Mouse (Mus musculus): ENCODE measurements around the gene Ndufa10. TPM values are rescaled to one million over a fixed set of nuclear protein-coding genes. Genes with fewer than 3 reads are reported as not detected.

Ndufa10 gene
- polyA plus RNA-seq, 1 experiment from 2014 or later: 210 TPM

- TF ChIP-seq EP300 (IDR thresholded peaks at IDR 0.05; ENCODE audit: low read depth) (no peak), CTCF (IDR thresholded peaks at IDR 0.05; ENCODE audit: low read depth) (peak; percentile 67)
- H3K36me3 ChIP-seq (replicated peaks; ENCODE audit: insufficient read depth, low read length): peaks cover 77% of the 10 kb centered on the region
- H3K4me1 ChIP-seq (ENCODE audit: insufficient read depth): no peaks in the 10 kb centered on the region
- 63% methylated on average over 8 of the region's 8 CpGs for WGBS (ENCODE audit: insufficient replicate concordance)
- no peak for DNase-seq
- no peak overlapping the region for H3K4me2 ChIP-seq (ENCODE audit: low read depth, low read length)
- ATAC-seq: no peak
- no peaks in the 10 kb centered on the region for H3K27me3 ChIP-seq (ENCODE audit: insufficient read depth, low read length)
- H3K27ac ChIP-seq (ENCODE audit: low read depth): no peak overlapping the region
- no peaks in the 10 kb centered on the region for H3K9me3 ChIP-seq (ENCODE audit: low read length)
- no peak overlapping the region for H3K9ac ChIP-seq (replicated peaks)
- H3K4me3 ChIP-seq (ENCODE audit: low read depth, low read length): no peak overlapping the region
Observed at GRCm38 (mm10) chr1:92453751-92454445, 19.8 kb downstream of the Ndufa10 start.

DNA sequence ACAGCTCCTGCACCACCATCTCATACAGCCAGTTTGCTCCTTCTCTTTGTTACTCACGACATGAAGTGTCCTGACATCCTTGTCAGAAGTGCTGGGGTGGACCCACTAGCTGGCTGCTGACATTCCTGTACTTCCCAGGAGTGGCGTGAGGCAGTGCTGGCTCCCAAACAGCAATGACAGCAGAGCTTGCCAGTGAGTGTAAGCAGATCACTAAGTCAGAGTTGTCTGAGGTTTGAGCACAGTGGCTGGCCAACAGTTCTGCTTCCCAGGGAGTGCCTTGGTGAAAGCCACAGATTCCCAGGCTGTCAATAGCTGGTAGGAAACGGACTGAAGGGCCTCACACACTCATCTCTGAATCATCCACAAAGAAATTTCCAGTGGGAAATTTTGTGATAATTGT, 25.4 kb downstream of the Ndufa10 start:
- no peak for DNase-seq
- H3K4me3 ChIP-seq (ENCODE audit: low read depth, low read length): no peak overlapping the region
- H3K4me2 ChIP-seq (ENCODE audit: low read depth, low read length): no peak overlapping the region
- no peak overlapping the region for H3K9ac ChIP-seq (replicated peaks)
- H3K9me3 ChIP-seq (ENCODE audit: low read length): no peaks in the 10 kb centered on the region
- no peak for ATAC-seq
- no peaks in the 10 kb centered on the region for H3K27me3 ChIP-seq (ENCODE audit: insufficient read depth, low read length)
- TF ChIP-seq CTCF (IDR thresholded peaks at IDR 0.05; ENCODE audit: low read depth): no peak
- TF ChIP-seq EP300 (IDR thresholded peaks at IDR 0.05; ENCODE audit: low read depth): no peak
- H3K27ac ChIP-seq (ENCODE audit: low read depth): no peak overlapping the region
- H3K4me1 ChIP-seq (ENCODE audit: insufficient read depth): no peaks in the 10 kb centered on the region
- WGBS (ENCODE audit: insufficient replicate concordance): 80% methylated on average over 3 of the region's 3 CpGs
- peaks cover 82% of the 10 kb centered on the region for H3K36me3 ChIP-seq (replicated peaks; ENCODE audit: insufficient read depth, low read length)

DNA sequence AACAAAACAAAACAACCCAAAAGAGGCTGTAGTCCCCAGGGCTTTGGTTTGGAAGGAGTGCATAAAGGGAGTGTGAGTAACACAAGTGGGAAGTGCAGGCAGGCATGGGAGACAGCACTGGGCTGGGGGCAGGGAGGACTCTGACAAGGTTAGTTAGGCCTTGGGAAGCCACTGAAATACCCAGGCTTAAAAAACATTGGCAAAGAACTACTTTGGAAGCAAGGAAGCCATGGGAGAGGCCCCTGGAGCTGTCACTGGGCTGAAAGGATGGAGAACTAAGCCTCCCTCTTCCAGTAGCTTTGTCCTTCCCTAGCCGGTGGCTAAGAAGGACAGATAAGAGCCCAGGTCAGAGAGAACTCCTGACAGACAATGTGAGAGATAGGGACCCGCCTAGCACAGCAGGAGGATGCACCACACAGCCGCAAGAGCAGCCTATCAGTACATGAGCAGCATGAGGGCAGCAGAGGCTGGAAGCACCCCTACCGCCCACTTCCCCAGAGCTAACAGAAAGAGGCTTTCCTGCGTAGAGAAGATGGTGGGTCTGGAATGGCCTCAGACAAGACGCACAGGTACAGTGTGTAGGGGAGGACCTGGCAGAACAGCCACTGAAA, 32.1 kb downstream of the Ndufa10 start:
- DNase-seq (no peak), ATAC-seq (peak; percentile 73)
- TF ChIP-seq CTCF (IDR thresholded peaks at IDR 0.05; ENCODE audit: low read depth): no peak
- H3K9ac ChIP-seq (replicated peaks): no peak overlapping the region
- H3K27ac ChIP-seq (ENCODE audit: low read depth): no peak overlapping the region
- H3K4me3 ChIP-seq (ENCODE audit: low read depth, low read length): no peak overlapping the region
- no peaks in the 10 kb centered on the region for H3K9me3 ChIP-seq (ENCODE audit: low read length)
- no peak overlapping the region for H3K4me2 ChIP-seq (ENCODE audit: low read depth, low read length)
- H3K36me3 ChIP-seq (replicated peaks; ENCODE audit: insufficient read depth, low read length): peaks cover 48% of the 10 kb centered on the region
- H3K4me1 ChIP-seq (ENCODE audit: insufficient read depth): no peaks in the 10 kb centered on the region
- H3K27me3 ChIP-seq (ENCODE audit: insufficient read depth, low read length): no peaks in the 10 kb centered on the region
- 46% methylated on average over 6 of the region's 6 CpGs for WGBS (ENCODE audit: insufficient replicate concordance)

- TF ChIP-seq CTCF (IDR thresholded peaks at IDR 0.05; ENCODE audit: low read depth) (no peak), EP300 (IDR thresholded peaks at IDR 0.05; ENCODE audit: low read depth) (no peak)
- H3K9ac ChIP-seq (replicated peaks): no peak overlapping the region
- H3K4me1 ChIP-seq (ENCODE audit: insufficient read depth): no peaks in the 10 kb centered on the region
- no peak overlapping the region for H3K4me2 ChIP-seq (ENCODE audit: low read depth, low read length)
- ATAC-seq: no peak
- no peaks in the 10 kb centered on the region for H3K27me3 ChIP-seq (ENCODE audit: insufficient read depth, low read length)
- H3K27ac ChIP-seq (ENCODE audit: low read depth): no peak overlapping the region
- WGBS (ENCODE audit: insufficient replicate concordance): 78% methylated on average over 9 of the region's 9 CpGs
- no peak overlapping the region for H3K4me3 ChIP-seq (ENCODE audit: low read depth, low read length)
- DNase-seq: no peak
- H3K9me3 ChIP-seq (ENCODE audit: low read length): no peaks in the 10 kb centered on the region
- peaks cover 39% of the 10 kb centered on the region for H3K36me3 ChIP-seq (replicated peaks; ENCODE audit: insufficient read depth, low read length)
Observed at GRCm38 (mm10) chr1:92440066-92440750, 33.5 kb downstream of the Ndufa10 start.

DNA sequence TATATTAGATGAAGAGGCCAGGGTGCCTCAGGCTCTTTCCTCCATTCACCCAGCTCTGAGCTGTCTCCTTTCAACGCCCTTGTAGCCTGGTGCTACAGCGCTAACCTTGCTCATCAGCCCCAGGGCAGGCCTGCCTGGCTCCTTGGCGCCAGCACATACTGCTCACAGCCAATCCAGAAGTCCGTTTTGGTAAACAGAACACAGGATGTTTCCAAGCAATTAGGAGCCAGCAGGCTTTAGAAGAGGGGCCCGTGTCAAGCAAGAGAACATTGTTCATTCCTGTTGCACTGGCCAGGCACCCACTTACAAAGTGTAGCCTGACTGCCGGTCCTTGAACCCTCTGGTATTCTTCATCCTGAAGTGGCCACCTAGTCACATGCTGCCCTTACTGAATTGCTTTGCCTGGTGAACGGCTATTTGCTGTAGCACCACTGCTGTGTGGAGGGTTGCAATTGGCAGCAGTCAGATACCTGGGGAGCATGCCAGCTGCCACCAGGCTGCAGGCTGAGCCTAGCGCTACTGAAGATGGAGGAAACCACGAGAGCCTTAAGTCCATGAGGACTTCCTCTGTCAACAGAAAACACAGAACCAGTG, 35.9 kb downstream of the Ndufa10 start:
- DNase-seq (no peak), ATAC-seq (no peak)
- Histone ChIP-seq H3K9me3 (ENCODE audit: low read length) (no peaks in the 10 kb centered on the region), H3K4me3 (ENCODE audit: low read depth, low read length) (no peak overlapping the region), H3K9ac (replicated peaks) (no peak overlapping the region), H3K27me3 (ENCODE audit: insufficient read depth, low read length) (no peaks in the 10 kb centered on the region), H3K27ac (ENCODE audit: low read depth) (peak overlapping the region; percentile 16; the same call in 1 of the 2 replicates), H3K4me2 (ENCODE audit: low read depth, low read length) (no peak overlapping the region), H3K36me3 (replicated peaks; ENCODE audit: insufficient read depth, low read length) (peaks cover 23% of the 10 kb centered on the region), H3K4me1 (ENCODE audit: insufficient read depth) (no peaks in the 10 kb centered on the region)
- 47% methylated on average over 9 of the region's 9 CpGs for WGBS (ENCODE audit: insufficient replicate concordance)
- no peak for TF ChIP-seq EP300 (IDR thresholded peaks at IDR 0.05; ENCODE audit: low read depth)
- TF ChIP-seq CTCF (IDR thresholded peaks at IDR 0.05; ENCODE audit: low read depth): no peak

DNA sequence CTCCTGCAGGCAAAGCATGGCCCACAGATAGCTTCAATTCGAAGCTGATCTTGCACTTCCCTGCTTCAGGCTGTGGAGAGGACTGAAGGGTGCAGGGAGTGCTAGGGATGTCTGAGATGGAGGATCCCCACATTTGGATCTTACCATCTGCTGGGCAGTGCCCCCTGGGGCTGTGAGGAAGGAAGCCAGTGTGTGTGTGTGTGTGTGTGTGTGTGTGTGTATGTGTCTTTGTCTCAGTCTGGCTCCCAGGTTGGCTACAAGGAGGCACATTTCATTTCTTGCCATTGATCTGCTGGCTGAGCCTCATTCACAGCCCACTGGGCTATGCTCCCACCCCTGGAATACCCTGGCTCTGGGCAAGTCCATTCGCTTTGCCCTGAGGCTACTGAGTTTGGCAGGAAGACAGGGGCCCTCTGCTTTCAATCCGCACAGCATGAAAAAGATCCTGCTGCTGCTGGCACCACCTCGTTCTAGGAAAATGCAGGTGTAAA, 36.8 kb downstream of the Ndufa10 start:
- Histone ChIP-seq H3K27me3 (ENCODE audit: insufficient read depth, low read length) (no peaks in the 10 kb centered on the region), H3K9me3 (ENCODE audit: low read length) (no peaks in the 10 kb centered on the region), H3K4me2 (ENCODE audit: low read depth, low read length) (no peak overlapping the region), H3K9ac (replicated peaks) (no peak overlapping the region), H3K4me1 (ENCODE audit: insufficient read depth) (no peaks in the 10 kb centered on the region), H3K36me3 (replicated peaks; ENCODE audit: insufficient read depth, low read length) (peaks cover 14% of the 10 kb centered on the region), H3K27ac (ENCODE audit: low read depth) (no peak overlapping the region), H3K4me3 (ENCODE audit: low read depth, low read length) (no peak overlapping the region)
- TF ChIP-seq EP300 (IDR thresholded peaks at IDR 0.05; ENCODE audit: low read depth): no peak
- no peak for TF ChIP-seq CTCF (IDR thresholded peaks at IDR 0.05; ENCODE audit: low read depth)
- WGBS (ENCODE audit: insufficient replicate concordance): 76% methylated on average over 4 of the region's 4 CpGs
- DNase-seq: no peak
- no peak for ATAC-seq
